Mouse (Mus musculus): Measurements from ENCODE around the gene Map4k1.
A peak's percentile ranks its signal among the peaks of the same experiment; 100 is the strongest.

Map4k1 gene

DNA sequence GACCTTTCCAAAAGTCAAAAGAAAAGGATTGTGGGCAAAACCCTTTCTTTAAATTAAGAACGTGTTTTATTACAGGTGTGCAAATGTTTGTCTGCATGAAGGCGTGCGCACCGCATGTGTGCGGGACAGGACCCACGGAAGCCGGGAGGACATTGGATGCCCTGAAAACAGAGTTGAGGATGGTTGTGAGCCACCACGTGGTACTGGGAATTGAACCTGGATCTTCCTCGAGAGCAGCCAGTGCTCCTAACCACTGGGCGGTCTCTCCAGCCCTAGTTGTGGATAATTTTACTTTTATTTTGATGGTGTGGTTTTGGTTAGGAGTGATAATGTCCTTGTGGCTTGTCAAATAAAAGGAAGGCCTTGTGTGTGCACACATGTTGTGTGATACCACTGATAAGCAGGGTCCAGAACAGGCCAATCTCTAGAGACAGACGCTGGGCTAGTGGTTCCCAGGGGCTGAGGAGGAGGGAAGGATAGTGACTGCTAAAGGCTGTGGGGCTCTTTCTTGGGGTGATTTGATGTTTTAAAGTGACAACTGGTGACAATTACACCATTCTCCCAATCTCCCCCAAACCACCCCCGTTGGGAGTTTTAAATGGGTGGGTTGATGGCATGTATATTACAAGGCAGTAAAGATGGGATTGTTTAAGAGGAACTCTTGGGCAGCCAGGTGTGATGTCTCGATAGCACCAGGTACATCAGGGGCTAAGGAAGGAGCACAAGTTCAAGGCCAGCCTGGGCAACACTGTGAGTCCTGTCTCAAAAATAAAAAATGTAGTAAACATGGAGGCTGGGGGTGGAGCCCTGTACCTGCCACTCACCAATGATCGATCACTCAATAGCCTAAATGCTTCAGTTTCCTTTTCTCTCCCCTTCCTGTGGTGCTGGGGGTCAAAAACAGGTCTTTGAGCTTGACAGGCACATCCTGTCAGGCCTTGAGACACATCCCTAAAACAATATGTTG is 48.1 kb downstream of the Map4k1 start:
- no peak for DNase-seq

DNA sequence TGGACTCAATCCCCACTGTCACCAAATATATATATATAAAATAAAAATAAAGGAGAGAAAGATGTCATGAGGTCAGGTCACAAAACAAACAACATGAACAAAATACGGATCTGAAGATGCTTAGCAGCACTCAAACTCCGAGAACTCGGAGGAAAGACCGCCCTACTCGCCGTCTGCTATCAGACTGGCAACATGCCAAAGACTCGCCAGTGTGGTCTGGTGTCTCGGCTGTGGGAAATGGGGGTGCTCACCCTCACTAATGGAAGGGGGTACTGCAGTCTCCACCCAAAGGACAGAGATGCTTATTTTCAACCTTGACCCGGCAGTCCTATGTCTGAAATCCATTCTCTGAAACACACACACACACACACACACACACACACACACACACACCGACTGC is 49.8 kb downstream of the Map4k1 start:
- no peak for DNase-seq

DNA sequence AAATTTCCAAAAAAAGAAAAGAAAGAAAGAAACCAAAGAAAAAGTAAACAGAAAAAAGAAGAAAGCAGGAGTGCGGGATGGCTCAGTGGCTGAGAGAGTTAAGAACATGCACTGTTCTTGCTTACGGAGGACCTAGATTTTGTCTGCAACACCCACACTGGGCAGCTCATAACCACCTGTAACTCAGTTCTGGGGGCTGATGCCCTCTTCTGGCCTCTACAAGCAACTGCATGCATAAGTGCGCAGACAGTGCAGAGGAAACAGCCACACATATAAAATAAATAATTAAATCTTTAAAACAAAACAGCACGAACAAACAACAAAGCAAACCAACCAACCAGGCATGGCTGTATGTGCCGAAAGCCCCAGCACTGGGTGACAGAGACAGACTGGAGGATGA is 50.8 kb downstream of the Map4k1 start:
- no peak for DNase-seq

DNA sequence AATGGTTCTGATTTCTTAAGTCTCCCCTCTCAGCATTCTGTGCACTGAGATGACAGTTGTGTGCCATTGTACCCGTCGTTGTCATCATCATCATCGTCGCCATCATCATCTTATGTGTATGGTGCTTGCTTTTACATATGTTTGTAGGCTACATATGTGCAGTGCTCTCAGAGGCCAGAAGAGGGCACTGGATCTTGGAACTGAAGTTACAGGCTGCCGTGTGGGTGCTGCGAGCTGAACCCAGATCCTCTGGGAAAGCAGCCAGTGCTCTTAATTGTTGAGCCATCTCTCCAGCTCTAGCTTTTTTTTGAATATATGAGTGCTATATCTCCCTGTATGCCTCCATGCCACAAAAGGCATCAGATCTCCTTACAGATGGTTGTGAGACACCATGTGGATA is 55.4 kb downstream of the Map4k1 start:
- DNase-seq, result no peak

DNA sequence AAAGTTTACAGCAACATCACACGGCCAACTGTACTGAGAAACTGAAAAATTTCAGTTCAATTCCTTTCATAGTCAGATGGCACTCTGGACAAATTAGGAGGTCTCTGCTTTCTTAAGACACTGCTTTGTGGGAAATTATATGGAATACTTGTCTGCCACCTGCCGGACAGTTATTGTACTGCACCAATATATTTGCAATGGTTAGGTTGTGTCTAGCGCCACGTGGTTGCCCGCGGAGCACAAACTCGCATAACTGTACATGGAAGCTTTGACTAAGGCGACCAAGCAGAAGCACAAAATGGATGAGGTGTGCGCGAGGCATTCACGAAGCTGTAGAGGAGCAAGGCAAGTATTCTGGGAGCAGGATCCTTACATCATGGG is 57.7 kb downstream of the Map4k1 start:
- DNase-seq, result peak; percentile 91

DNA sequence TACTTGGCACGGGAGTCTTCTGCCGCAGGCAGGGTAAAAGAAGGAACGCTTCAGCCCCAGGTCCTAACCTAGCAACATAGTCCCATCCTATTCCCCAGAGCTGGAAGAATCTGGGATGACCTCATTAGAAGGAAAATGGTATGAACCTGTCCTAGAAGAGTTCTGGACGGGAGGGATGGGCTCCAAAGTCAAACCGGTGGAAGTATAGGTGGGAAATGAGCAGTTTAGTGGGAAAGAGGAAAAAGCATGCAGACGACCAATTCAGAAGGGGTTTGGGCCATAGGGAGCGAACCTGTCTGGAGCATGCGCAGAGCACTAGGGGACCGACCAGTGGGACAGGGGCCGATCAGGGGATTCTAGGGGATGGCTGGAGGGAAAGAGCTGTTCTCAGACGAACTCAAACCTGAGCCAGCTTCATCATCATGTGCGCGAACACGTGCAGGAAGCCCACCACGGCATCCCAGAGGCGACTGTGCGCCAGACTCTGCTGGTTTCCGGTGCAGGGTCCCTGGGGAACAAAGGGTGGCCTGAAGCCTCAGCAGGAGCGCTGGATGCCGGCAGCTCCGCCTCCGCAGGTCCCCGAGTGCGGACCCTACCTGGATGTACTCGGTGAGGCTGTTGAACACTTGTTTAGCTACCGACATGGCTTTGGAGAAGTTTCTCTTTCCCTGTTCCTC is 58.3 kb downstream of the Map4k1 start:
- DNase-seq, result no peak

DNA sequence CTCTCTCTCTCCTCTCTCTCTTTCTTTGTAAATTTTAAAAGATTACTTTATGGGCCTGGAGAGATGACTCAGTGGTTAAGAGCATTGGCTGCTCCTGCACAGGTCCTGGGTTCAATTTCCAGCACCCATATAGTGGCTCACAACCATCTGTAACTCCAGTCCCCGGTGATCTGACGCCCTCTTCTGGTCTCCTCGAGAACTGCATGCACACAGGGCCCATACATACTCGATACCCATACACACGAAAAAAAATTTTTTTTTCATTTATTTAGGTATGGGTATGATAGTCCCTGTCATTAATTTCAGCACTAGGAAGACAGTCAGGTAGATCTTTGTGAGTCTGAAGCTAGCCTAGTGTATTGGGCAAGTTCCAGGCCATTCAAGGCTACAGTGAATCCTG is 59.3 kb downstream of the Map4k1 start:
- DNase-seq, result no peak

DNA sequence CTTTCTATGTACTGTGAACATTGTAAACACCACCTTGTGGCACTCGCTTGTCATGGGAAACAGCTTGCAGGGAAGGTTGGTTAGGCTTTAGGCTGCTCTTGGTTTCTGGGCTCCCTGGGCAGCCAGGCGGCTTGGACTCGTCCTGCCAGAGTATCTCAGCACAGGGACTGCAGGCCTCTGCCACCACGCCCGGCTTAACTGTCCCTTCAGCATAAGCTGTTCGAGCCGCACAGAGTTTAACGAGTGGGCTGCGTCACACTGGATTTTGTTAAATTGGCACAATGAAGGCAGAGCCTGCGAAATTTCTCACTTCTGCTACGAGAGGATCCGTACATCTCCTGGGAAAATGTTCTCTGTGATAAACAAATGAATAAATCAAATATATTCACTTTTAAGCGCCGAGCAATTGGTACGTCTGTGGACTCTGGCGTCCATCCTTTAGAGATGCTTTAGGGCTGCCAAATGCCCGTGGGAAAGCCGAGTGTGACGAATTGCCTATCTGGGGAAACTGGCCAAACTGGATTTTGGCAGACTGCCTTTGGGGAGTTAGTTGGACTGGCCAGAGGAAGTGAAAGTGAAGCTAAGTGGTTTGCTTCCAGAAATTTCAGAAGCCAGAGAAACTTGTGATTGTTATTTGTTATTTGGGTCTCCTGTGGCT is 61.3 kb downstream of the Map4k1 start:
- peak; percentile 72 for DNase-seq

DNA sequence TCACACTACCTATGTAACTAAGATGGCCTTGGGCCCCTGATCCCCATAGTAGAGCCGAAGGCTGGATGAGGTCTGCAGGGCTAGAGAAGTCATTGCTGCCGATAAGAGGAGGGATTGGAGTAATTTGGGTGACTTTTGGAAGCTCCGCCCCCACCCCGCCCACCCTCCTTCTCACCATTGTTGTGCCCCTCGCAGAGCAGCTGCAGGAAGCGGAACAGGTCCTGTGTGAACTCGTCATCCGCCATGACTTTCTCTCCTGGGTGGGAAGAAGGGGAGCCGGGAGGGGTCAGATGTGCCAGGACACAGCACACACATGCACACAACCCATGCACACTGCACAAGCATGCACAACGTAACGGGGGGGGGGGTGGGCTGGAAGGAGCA is 61.8 kb downstream of the Map4k1 start:
- no peak for DNase-seq

DNA sequence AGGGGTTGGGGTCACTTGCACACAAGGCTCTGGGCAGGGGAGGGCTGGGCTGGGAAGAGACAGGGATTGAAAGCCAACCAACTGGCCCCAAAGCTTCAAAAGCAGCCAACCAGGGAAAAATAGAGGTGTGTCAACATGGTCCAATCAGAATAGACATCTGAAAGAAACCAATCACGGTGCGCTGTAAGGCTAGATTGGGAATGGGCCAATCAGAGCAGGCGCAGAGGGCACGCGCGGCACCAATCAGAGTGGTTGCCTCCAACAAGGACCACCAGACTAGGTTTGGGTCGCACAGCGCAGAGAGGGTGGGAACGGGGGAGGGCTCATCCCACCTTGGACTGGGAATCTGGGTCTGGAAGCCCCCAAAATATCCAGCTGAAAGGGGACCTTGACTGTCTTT is 62.5 kb downstream of the Map4k1 start:
- no peak for DNase-seq

DNA sequence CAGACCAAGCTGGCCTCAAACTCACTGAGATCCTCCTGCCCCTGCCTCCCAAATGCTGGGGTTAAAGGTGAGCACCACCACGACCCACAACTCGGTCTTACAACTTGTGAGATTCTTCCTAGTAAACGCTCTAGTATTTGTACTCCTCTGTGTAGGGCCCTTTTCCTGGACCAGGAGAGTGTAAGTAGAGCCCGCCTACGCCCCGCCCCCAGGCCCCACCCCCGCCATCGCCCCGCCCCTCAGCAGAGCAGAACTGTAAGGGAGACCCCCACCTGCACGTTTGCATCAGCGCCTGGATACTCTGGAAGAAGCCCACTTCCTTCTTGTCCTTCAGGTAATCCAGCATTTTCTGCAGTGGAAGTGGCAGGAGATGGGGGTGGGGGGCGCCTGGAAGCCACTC is 64.7 kb downstream of the Map4k1 start:
- no peak for DNase-seq

DNA sequence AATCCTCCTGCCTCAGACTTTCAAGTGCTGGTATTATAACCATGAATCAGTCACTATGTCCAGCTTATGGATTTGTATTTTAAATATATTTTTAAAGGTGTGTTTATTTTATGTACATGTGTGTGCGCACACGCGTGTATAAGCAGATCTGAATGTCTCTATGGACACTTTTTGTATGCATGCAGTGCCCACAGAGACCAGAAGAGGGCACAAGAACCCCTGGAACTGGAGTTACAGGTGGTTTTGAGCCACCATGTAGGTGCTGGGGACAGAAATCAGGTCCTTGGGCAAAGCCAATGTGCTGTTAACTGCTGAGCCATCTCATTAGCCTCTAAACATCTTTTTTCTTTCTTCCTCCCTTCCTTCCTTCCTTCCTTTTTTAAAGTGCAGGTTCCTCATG is 66.2 kb downstream of the Map4k1 start:
- no peak for DNase-seq

DNA sequence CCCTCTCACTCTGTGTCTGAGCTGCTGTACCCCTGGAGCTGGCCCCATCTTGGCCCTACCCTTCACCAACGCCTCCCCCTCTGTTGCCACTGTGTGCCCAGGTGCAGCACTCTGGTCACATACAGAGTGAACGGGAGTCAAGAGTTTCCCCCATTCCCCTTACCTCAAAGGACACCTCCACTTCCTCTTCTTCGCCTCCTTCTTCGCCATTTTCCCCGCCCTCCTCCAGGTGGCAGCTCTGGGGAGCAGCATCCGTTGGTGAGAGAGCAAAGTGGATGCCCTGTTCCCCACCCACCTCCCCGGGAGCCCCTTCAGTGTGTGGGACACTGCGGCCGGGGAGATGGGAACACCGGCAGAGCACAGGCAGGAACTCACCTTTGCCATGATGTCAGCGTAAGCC is 66.8 kb downstream of the Map4k1 start:
- no peak for DNase-seq

DNA sequence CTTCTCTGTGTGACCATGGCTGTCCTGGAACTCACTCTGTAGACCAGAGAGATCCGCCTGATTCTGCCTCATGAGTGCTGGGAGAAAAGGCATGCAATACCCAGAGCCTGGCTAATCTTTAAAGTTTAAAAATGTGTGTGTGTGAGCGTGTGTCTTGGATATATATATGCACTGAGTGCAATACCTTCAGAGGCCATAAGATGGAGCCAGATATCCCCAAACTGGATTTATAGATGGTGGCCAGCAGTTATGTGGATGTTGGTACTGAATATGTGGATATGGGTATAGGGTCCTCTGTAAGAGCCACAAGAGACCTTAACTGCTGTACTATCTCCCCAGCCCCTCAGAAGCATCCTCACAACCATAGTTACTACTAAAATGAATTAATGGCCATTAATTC is 68.9 kb downstream of the Map4k1 start:
- DNase-seq, result peak; percentile 52

DNA sequence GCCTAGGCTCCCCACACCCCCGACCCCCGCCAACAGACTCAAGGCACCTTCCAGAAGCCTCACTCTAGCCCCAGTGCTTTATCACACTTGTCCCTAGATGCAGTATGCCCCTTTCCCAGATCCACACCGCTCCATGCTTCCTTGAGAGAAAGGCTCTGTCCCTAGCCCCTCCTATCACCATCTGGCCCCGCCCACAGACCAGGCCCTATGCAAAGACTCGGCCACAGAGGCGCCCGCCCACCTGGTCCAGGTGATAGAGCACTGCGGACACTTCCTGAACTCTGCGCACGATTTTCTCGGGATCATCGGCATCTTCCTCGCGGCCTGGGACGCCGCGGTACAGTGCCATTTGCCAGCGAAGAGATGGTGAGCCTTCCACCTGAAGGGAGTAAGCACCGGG is 71.0 kb downstream of the Map4k1 start:
- no peak for DNase-seq

Data from lung, postnatal 14 days (tissue).